Mouse (Mus musculus) neural tube, embryonic 13.5 days (tissue): Measurements from ENCODE around the gene Aftph. TPM values are rescaled to one million over a fixed set of nuclear protein-coding genes. Genes with fewer than 3 reads are reported as not detected.

Source experiments
- ATAC-seq: fragments of 200-750 bp; cut with Nextera tagmentation; 2 replicates; pipeline ENCODE4 v1.8.0; 2017; ENCODE audit warnings: low read depth, mild to moderate bottlenecking, moderate TSS enrichment, moderate library complexity
- H3K27ac ChIP-seq: fragments of 300-500 bp; sonication (generic); replicated peaks from 2 replicates; pipeline ENCODE4 v1.5.1; 2015; ENCODE audit warnings: moderate library complexity, mild to moderate bottlenecking, inconsistent platforms
- H3K27me3 ChIP-seq: fragments of 300-500 bp; sonication (generic); 2 replicates; pipeline ENCODE4 v1.6.1; 2015; ENCODE audit warnings: mild to moderate bottlenecking, inconsistent platforms
- H3K36me3 ChIP-seq: fragments of 300-500 bp; sonication (generic); 2 replicates; pipeline ENCODE4 v1.6.1; 2015; ENCODE audit warnings: mild to moderate bottlenecking, inconsistent platforms
- H3K4me1 ChIP-seq: fragments of 300-500 bp; sonication (generic); replicated peaks from 2 replicates; pipeline ENCODE4 v1.6.1; 2015; ENCODE audit warnings: inconsistent platforms
- H3K4me2 ChIP-seq: fragments of 300-500 bp; sonication (generic); 2 replicates; pipeline ENCODE4 v1.6.1; 2015; ENCODE audit warnings: inconsistent platforms, mild to moderate bottlenecking, moderate library complexity
- H3K4me3 ChIP-seq: fragments of 300-500 bp; sonication (generic); 2 replicates; pipeline ENCODE4 v1.5.1; 2015; ENCODE audit warnings: mild to moderate bottlenecking, inconsistent platforms
- H3K9ac ChIP-seq: fragments of 300-500 bp; sonication (generic); 2 replicates; pipeline ENCODE4 v1.6.1; 2015; ENCODE audit warnings: moderate library complexity, mild to moderate bottlenecking, inconsistent platforms
- H3K9me3 ChIP-seq: fragments of 300-500 bp; sonication (generic); 2 replicates; pipeline ENCODE4 v1.6.1; 2016; ENCODE audit warnings: inconsistent platforms
- WGBS: fragments of 180-500 bp; shearing (Covaris S2); methylation state at CpG from one replicate; pipeline ENCODE4 v1.1.7; 2015; 5-methylcytosine and 5-hydroxymethylcytosine counted together
- polyA plus RNA-seq: library from polyadenylated mRNA; unstranded; fragments of >200 nt; fragmentation: Nextera tagmentation; extraction: Ambion mirVana; gene quantifications from 2 replicates; pipeline ENCODE4 v1.2.1, GENCODE M21; 2015

Aftph gene
- polyA plus RNA-seq, 1 experiment from 2014 or later, result 38.3 TPM

DNA sequence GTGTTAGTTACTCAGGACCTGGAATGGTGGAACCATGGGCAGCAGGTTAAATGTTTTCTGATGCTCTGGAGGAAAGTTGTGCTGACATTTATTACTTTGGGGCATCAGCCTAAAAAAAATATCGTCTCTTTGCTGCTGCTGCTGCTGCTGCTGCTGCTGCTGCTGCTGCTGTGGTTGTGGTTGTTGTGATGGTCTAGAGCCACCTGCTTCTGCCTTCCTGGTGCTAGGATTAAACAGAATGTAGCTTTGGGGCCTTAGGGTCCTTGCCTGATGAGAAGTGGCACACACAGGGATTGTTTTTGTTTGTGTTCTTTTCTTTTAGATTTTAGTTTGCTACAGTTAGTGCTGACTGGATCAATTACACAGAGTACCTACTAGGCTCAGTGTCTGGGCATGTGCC, 97.2 kb downstream of the Aftph start:
- Histone ChIP-seq H3K27ac (no peak overlapping the region), H3K36me3 (peaks cover 8% of the 10 kb centered on the region; the same call in 1 of the 2 replicates), H3K27me3 (no peaks in the 10 kb centered on the region), H3K4me1 (peaks cover 55% of the 10 kb centered on the region), H3K4me2 (no peak overlapping the region), H3K9ac (no peak overlapping the region), H3K4me3 (no peak overlapping the region), H3K9me3 (no peaks in the 10 kb centered on the region)
- 63% methylated on average over 1 of the region's 1 CpGs for WGBS
- ATAC-seq, result no peak

DNA sequence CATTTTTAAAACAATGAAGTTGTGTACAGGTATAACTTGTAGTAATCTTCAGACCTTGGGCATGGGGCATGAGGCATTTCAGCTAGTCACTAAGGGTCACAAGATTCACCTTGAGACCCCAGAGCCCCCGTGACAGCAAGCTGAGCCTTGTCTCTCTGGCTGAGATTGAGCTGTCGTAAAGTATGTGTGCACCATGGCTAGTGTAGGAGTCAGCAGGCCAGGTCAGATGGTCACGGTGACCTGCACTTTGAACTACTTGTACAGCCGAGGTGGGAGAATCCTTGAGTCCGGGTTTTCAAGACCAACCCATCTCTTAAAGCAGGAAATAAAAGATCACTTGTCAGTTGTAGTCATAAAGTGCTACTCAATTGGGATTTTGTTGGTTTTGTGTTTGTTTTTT, 98.2 kb downstream of the Aftph start:
- Histone ChIP-seq H3K9ac (no peak overlapping the region), H3K4me2 (no peak overlapping the region), H3K27ac (no peak overlapping the region), H3K9me3 (no peaks in the 10 kb centered on the region), H3K36me3 (peaks cover 4% of the 10 kb centered on the region; the same call in 1 of the 2 replicates), H3K4me3 (no peak overlapping the region), H3K4me1 (peaks cover 51% of the 10 kb centered on the region), H3K27me3 (no peaks in the 10 kb centered on the region)
- WGBS, result 59% methylated on average over 5 of the region's 5 CpGs
- no peak for ATAC-seq

DNA sequence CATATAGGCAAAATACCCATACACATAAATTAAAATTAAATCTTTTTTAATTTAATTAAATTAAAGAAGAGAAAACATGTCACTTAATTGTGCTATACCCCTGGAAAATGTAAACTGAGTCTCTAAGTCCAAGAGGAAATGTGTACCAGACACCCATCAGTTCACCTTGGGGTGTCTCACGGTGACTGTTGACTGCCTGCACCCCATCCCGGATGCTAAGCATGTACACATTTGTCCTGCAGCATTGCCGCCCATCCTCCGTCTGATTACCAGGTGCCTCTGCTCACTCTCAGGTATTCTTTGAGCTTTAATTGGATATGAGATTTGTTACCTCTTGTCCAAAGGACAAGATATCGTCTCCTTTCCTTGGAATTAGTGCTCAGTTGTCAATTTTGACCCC, 99.1 kb downstream of the Aftph start:
- H3K36me3 ChIP-seq, result no peaks in the 10 kb centered on the region
- ATAC-seq, result no peak
- H3K4me2 ChIP-seq, result no peak overlapping the region
- H3K9me3 ChIP-seq, result no peaks in the 10 kb centered on the region
- H3K27ac ChIP-seq, result no peak overlapping the region
- WGBS, result 88% methylated on average over 5 of the region's 5 CpGs
- peaks cover 43% of the 10 kb centered on the region for H3K4me1 ChIP-seq
- no peaks in the 10 kb centered on the region for H3K27me3 ChIP-seq
- no peak overlapping the region for H3K4me3 ChIP-seq
- H3K9ac ChIP-seq, result no peak overlapping the region

DNA sequence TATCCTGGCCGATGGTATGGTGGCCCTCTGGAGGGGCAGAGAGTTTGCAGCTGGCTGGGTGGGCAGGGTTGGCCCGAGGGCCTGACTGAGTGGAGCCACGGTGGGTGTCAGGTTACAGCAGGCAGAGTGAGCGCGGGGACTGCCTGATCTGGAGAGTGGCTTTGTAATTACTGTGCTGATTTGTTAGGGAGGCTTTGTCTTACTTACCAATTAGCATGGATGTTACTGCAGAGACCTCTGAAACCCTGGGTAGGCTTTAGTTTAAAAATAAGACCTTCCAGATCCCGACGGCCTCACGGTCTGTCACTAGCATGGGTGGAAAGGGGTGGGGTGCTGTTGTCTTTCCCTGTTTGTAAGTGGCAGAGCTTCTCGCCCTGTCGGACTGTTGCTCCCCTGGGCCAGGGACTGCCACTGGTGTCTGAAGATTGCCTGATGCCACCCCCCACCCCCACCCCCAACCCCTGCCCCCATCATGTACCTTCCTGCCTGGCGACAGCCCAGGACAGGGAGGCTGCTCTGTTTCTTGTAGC, 101.4 kb downstream of the Aftph start:
- Histone ChIP-seq H3K4me2 (peak overlapping the region; percentile 47), H3K27ac (peak overlapping the region; percentile 84), H3K9me3 (no peaks in the 10 kb centered on the region), H3K4me1 (peaks cover 35% of the 10 kb centered on the region), H3K27me3 (no peaks in the 10 kb centered on the region), H3K9ac (peak overlapping the region; percentile 53), H3K36me3 (no peaks in the 10 kb centered on the region), H3K4me3 (no peak overlapping the region)
- under 1% methylated on average over 11 of the region's 11 CpGs for WGBS
- peak; percentile 87 for ATAC-seq

DNA sequence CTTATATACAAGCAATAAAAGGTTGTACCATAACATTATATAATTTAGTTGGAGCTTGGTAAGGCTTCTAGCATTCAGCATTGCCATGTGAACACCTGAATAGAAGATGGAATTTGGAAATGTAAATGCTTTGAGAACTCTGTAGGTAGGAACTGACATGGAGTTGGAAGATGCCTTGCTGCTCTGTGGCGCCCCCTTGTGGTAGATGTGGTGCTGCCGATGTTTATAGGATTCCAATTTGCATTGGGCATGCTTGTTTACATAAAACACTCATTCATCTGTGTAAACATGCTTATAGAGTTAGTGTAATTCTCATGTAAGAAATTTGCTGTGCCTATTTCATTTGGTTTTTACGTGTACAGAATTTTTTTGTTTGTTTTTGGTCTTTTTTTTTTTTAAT, 102.5 kb downstream of the Aftph start:
- no peak overlapping the region for H3K4me3 ChIP-seq
- peaks cover 45% of the 10 kb centered on the region for H3K4me1 ChIP-seq
- no peak overlapping the region for H3K9ac ChIP-seq
- no peak overlapping the region for H3K27ac ChIP-seq
- H3K4me2 ChIP-seq, result no peak overlapping the region
- WGBS, result 37% methylated on average over 3 of the region's 3 CpGs
- H3K9me3 ChIP-seq, result no peaks in the 10 kb centered on the region
- no peaks in the 10 kb centered on the region for H3K36me3 ChIP-seq
- no peak for ATAC-seq
- no peaks in the 10 kb centered on the region for H3K27me3 ChIP-seq

DNA sequence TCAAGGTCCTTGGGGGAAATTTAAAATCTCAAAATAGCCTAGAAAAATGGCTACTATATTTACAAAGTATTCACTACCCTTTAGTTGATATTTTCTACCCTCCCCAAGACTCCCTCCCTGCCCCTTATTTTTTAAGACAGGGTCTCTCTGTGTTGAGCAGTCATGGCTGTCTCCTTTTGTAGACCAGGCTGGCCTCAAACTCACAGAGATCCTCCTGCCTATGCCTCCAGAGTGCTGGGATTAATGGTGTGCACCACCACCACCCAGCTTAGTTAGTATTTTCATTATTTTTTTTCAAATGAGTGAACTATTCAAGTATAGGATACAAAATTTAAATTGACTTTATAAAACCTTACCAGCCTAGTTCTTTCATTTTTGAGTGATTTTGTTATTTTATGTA, 104.3 kb downstream of the Aftph start:
- no peak overlapping the region for H3K9ac ChIP-seq
- no peaks in the 10 kb centered on the region for H3K36me3 ChIP-seq
- H3K4me2 ChIP-seq, result no peak overlapping the region
- H3K27ac ChIP-seq, result no peak overlapping the region
- no peak overlapping the region for H3K4me3 ChIP-seq
- peaks cover 59% of the 10 kb centered on the region for H3K4me1 ChIP-seq
- H3K27me3 ChIP-seq, result no peaks in the 10 kb centered on the region
- H3K9me3 ChIP-seq, result no peaks in the 10 kb centered on the region
- no peak for ATAC-seq

DNA sequence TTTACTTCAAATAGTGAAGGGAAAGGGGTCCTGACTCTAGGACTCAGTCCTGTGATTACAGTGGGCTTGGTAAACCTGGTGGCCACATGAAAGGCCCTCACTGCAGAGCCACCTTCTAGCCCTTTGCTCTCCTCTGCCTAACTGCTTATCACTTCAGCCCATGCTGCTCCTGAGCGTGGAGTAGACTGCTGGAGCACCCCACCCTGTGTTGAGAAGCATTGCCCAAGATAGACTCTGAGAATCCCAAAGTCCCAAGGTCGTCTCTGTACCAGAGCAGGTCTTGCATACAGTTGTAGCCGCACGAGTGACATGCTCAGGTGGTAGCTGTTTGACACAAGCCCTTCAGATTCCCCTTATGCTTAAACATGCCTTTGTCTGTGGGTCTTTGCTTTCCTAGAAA, 105.3 kb downstream of the Aftph start:
- Histone ChIP-seq H3K9ac (no peak overlapping the region), H3K9me3 (no peaks in the 10 kb centered on the region), H3K4me1 (peaks cover 56% of the 10 kb centered on the region), H3K36me3 (no peaks in the 10 kb centered on the region), H3K27me3 (no peaks in the 10 kb centered on the region), H3K27ac (peak overlapping the region; percentile 42), H3K4me2 (peak overlapping the region; percentile 28; the same call in 1 of the 2 replicates), H3K4me3 (no peak overlapping the region)
- no peak for ATAC-seq
- 72% methylated on average over 4 of the region's 4 CpGs for WGBS

DNA sequence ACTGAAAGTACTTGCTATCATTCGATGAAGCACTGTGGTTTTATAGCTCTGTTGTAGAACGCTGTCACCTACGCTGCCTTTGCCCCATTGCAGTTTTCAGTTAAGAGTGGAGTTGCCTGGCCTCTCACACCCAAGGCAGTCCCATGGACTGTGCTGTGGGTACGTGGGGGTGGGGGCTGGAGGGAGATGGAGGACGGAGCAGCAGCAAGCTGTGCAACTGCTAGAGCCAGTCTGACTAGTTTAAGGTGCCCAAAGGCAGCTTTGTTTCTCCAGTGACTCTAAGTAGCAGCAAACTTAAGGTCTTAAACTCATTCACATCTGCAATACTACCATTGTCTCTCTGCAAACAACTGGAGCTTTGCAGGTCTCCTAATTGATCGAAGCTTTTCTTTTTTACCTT, 105.7 kb downstream of the Aftph start:
- Histone ChIP-seq H3K9me3 (no peaks in the 10 kb centered on the region), H3K36me3 (no peaks in the 10 kb centered on the region), H3K4me2 (peak overlapping the region; percentile 28; the same call in 1 of the 2 replicates), H3K27ac (peak overlapping the region; percentile 42), H3K4me3 (no peak overlapping the region), H3K4me1 (peaks cover 51% of the 10 kb centered on the region), H3K27me3 (no peaks in the 10 kb centered on the region), H3K9ac (0 out of 2 replicates have a peak overlapping the region, but pooled peaks have one; percentile 22)
- WGBS, result 10% methylated on average over 6 of the region's 6 CpGs
- ATAC-seq, result no peak

Other genes starting within 250 kb of the Aftph start
- gene Sertad2, start 198.3 kb downstream of the Aftph start, polyA plus RNA-seq, result 28.3 and 29.8 TPM in 2 replicates
- 50.9 and 51.6 TPM in 2 replicates for gene Lgalsl, start 89.5 kb upstream of the Aftph start, polyA plus RNA-seq